Mouse (Mus musculus) bone marrow, adult 2 months (tissue): ENCODE results near the gene Hoxa1.

Experiments
- CTCF ChIP-seq: fragments of 200-500 bp; IDR thresholded peaks from 2 replicates; pipeline ENCODE4 v1.5.1; 2011; ENCODE audit warnings: low read length, control low read depth; ENCODE audit not compliant: control insufficient read depth, insufficient read depth
- POLR2A ChIP-seq: fragments of 200-500 bp; IDR thresholded peaks from 2 replicates; pipeline ENCODE4 v1.6.1; 2011; ENCODE audit warnings: low read depth, mild to moderate bottlenecking, control low read depth, low read length, borderline replicate concordance; ENCODE audit not compliant: control insufficient read depth

GRCm38 (mm10) chr6:52137841-52138535 is 20.1 kb downstream of the Hoxa1 start:
- TF ChIP-seq CTCF (no peak), POLR2A (no peak)
